Mouse (Mus musculus) adrenal gland, adult 2 months (tissue): ENCODE results near the gene Scrn3. TPM values are rescaled to one million over a fixed set of nuclear protein-coding genes. Genes with fewer than 3 reads are reported as not detected.

ENCODE experiments used
- DNase-seq: peaks from one replicate; pipeline ENCODE4 v3.0.0; 2021
- polyA plus RNA-seq: library from polyadenylated mRNA; depleted of rRNA; stranded (reverse); fragments of >200 nt; gene quantifications from 2 replicates; pipeline ENCODE4 v1.2.3, GENCODE M21; 2012
- total RNA-seq, 2 experiments: library from RNA; stranded (reverse); gene quantifications; 2 replicates each; pipeline ENCODE4 v1.2.3; 2021

Gene Scrn3
- total and polyA plus RNA-seq, 3 experiments, result 4.6 to 28.1 (median 19.1) TPM

DNA sequence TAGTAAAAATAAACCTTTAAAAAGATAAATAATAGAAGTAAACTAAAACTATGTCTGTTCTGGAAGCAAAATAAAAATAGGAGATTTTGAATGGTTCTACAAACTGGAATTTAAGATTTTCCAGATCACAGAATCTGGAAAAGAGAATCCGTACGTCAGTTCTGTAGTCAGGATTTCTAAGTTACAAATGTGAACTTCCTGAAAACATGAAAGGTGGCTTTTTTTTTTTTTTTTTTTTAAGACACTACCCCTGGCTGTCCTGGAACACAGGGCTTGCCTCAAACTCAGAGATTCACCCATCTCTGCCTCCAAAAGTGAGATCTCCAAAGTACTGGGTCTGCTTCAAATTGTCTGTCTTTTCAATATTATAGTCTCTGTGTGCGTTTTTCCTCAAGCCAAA lies 1.9 kb downstream of the Scrn3 start:
- DNase-seq, result no peak

DNA sequence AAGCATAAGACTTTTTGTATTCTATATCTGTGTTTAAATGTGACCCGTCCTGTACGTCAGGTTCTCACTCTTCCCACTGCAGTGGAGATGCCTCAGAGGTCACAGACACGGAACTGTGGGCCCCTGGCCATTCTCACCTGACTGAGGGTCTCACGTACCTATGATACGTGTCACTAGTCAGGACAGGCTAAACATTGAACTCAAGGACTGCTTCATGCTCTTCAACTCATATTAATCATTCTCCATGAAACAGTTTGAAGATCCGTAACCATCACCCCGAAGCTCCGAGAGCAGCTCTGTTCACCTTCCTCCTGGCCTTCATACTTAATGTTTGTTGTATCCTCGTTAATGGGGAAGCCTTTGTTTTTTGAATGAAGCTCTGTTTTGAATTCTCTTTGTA lies 5.0 kb downstream of the Scrn3 start:
- no peak for DNase-seq

DNA sequence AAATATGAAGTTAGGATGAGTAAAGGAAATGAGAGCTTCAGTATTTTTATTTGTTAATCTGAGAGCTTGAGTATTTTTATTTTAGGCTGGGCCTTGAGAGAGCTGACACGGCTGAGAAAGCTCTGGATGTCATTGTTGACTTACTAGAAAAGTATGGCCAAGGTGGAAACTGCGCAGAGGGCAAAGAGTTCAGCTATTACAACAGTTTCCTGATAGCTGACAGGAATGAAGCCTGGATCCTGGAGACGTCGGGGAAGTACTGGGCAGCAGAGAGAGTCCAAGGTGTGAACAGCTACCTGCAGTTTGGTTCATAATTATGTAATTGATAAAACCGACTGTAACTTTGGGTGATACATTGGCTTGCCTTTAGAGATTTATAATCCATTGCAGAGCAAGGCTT lies 6.8 kb downstream of the Scrn3 start:
- DNase-seq, result no peak

DNA sequence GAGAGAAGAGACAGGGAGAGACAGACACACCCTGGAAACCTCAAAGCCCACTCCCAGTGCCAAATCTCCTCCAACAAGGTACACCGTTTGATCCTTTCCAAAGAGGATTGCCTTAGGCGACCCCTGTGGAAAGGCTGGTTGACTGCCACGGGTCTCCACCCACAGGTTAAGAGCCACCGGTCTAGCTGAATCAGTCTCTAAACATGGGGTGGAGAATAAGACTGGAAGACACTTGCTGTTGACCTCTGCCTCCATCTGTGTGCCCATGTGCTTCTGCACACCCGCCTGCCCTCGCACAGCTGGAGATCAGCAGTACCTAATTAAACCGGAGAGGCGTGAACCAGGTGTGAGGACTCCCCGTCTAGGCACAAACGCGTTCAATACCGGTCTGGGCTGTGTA lies 10.6 kb downstream of the Scrn3 start:
- no peak for DNase-seq

DNA sequence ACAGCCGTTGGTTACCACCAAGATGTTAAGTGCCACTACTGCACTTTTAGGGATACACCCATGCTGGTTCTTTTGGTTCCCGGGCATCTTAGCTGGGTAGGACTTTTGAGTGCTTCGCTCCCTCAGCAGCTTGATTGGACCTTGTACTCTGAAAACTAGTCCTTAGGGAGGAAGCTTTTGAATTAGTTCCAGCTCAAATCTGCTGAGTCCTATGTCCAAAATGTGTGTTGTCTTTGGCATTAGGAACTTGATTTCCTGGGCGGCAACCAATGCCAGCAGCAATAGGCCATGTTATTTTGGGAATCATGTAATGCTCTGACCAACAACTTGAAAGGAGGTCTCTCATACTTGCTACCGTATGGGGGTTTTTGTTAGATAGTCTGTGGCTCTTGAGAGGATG lies 13.5 kb downstream of the Scrn3 start:
- DNase-seq, result peak; percentile 15

DNA sequence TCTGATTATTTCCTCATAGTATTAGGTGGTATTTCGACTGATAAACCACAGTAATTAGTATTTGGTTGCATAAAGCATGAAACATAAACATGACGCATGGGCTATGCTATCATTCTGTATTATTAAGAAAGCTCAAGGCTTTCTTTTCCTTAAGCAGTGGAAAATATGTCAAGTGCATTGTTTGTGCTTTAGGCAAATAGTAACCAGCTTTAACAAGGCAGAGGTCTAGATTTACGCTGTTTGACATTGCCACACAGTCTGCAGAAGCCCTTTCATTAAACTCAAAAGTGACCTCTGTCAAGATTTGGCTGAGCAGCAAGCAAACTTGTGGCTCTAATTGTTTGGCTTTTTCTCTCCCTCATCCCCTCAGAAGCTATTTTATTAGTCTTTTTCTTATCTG lies 23.5 kb downstream of the Scrn3 start:
- no peak for DNase-seq

DNA sequence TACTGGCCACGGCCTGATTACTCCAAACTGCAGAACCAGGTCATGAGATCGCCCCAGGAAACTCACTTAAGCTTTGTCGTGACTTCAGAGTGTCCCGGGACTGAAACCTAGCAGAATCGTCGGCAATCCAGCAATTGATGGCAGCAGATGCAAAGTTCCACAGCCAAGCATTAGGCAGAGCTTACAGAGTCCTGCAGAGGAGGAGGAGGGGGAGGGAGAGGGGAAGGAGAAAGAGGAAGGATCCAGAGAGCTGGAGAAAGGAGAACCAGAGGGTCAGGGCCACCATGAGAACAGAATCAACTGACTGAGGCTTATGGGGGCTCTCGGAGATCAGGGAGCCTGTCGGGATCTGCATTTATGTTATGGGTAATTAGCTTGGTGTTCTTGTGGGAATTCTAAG lies 26.0 kb downstream of the Scrn3 start:
- DNase-seq, result no peak

DNA sequence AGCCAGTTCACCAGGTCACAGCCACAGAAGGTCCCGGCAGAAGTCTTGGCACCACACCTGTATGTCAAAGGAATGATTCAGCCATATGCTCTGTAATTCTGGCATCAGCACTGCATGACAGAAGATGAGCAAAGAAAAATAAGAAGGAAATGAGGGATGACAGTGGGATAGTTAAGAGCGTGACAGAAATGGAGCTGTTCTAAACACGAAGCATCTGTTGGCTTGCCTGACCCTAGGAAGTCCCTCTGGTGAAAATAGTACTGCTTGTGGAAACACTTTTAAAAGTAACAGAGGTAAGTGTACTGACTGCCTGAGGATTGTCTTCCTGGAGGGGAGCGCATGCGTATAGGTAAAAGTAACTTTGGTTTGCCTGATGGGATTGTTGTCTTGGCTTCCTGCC lies 31.3 kb downstream of the Scrn3 start:
- no peak for DNase-seq

DNA sequence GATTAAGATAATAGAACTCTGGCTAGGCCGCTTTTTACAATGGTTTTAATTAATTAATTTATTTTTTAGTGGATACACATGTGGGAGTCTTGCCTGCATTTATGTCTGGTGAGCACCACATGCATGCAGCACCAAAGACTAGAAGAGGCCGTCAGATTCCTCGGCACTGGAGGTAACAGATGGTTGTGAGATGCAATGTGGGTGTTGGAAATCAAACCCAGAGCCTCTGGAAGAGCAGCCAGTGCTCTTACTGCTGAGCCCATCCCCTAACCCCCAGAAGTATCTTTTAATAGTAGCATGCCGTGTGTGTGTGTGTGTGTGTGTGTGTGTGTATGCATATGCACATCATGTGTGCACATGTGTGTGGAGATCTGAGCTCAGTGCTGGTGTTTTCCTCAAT lies 32.8 kb downstream of the Scrn3 start:
- DNase-seq, result no peak

DNA sequence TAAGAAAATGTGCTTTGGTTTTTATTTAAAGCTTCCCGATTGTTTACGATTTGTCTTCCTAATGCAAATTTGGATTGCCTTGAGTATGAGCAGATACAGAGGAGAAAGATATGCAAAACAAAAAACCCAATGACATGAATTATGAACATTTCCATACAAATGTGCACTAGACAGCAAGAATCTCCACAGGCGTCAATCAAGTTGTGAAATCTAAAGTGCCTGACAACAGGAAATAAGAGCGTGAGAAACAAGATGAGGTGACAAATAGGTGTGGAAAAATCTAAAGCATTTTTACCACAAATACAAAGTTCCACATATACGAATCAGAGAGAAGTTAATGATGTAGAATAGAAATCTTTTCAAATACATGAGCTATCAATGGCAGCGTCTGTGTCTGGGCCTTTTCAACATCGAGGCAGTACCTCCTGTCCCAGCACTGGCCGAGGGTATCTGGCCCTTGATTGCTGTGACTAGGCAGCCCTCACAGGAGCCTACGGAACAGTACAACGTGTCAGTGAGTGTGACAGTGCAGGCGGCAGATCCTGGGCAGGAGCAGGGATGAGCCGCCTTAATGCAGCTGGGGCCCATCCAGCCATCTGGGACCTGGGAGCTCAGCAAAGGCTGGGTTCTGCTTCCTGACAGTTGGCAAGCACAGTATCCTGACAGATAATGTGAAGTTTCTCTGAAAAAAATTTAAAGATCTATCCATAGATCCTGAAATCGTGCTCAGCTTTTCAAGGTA lies 34.1 kb downstream of the Scrn3 start:
- no peak for DNase-seq

DNA sequence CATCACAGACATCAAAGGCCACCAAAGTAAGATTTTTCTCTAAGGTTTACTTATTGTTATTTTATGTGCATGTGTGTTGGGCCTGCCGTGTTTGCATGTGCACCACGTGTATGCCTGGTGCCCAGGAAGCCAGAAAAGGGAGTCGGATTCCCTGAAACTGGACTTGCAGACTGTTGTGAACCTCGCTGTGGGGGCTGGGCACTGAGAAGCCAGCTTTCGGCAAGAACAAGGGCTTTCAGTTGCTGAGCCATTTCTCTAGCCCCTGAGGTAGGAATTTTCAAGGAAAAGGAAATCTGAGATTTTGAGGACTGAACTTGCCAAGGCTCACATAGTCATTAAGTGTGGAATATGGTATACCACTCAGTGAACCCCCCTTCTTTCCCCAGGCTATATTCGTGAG lies 34.7 kb downstream of the Scrn3 start:
- DNase-seq, result no peak

DNA sequence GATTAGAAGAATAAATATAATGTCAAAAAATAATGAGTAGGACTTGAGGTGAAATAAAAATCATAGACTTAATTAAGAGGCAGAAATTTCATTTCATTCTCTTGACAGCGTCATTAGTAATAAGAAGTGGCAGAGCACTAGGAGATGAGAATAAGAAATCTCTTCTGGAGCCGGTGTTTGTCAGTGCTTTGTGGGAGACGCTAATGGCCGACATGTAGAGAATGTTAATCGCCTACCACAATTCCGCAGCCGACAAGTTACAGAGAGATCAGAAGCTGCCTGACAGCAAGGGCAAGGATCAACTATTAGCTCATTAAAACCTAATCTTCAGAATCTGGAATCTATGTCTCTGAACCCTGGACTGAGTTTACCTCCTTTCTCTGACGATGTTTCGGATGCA lies 35.4 kb downstream of the Scrn3 start:
- DNase-seq, result no peak

DNA sequence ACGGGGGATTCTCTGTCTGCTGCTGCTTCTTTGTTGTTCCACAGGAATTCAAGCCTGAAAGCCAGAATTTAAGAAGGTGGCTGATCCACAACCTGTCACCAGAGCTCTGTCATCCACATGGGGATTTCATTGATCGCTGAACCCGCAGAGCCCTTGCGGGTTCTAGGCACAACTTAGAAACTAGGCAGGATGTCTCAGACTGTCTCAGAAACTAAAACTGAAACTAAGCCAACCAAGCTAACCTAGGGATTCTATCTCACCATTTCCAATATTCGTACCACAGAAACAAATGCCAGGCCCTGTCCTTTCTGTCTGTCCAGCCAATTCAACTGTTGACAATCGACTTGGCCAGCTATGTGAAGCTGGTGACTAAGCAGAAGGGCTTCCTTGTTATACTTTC lies 35.8 kb downstream of the Scrn3 start:
- no peak for DNase-seq

DNA sequence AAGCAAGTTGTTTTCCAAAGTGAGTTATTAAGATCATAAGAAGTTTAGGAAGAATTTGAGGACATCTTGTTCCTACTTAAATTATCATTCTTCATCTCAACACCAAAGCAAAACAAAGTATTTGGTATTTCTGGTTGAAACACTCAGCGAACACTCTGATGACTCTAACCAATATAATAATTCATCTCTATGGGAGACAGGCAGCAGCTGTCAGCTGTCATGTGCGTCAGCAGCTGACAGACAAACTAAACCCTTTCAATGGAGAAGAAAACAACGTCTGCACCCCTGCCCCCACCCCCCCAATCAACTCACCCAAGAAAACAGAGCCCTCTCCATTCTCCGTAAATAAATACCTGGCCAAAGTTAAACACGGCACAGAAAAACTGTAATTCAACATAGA lies 39.1 kb downstream of the Scrn3 start:
- no peak for DNase-seq

DNA sequence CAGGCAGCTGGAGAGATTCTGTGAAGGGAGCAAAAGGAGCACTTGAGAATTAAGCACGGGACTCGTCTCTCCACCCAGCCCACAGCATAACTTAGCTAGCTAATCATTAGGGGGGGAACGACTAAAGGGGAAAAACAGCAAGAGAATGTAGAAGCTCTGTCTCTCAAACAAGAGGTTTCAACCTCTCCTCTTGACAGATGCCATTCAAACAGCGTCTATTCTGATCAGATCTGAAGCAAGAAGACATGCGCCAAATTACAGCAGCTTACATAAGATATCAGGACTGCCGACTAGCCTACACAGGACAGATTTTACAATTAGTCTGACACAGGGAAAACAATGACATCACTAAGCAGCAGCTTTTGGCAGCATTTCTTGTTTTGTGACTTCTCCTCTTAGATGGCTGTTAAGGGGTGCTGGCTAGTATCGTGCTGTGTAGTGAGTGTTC lies 39.5 kb downstream of the Scrn3 start:
- no peak for DNase-seq

DNA sequence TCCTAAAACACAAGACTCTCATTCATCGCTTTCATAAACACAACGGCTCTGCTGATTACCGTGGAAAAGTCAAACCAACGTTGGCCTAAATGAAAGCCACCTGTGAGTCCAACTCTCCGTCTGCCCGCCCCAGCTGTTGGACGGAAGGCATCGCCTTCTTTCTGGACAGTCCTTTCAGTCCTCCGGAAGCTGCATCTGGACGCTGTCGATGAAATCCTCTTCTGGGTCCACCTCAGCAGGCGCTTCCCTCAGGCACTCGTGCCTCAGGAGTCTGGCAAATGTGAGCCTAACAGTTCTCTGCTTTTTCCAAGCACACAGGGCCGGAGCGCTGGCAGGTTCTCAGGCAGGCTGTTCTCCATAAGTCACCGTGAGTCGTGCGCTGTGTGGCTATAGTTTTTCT lies 44.6 kb downstream of the Scrn3 start:
- no peak for DNase-seq

DNA sequence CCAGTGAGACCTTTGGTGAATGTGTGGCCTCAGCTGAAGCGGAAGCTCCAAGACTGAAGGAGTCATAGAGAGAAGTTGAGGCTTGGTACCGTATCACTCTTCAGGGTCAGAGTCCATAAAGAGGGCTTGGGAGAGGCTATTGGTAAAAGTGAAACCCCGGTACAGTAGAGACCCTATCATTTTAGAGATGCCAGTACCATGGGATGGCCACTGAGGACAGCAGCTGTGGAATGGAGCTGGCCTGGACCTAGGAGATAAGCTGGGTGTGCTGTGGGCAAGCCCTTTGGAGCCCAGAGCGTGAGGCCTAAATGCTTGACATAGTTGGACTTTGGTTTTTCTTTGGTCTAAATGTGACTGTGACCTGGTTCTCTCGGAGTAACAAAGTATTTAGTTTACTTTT lies 47.5 kb downstream of the Scrn3 start:
- no peak for DNase-seq

DNA sequence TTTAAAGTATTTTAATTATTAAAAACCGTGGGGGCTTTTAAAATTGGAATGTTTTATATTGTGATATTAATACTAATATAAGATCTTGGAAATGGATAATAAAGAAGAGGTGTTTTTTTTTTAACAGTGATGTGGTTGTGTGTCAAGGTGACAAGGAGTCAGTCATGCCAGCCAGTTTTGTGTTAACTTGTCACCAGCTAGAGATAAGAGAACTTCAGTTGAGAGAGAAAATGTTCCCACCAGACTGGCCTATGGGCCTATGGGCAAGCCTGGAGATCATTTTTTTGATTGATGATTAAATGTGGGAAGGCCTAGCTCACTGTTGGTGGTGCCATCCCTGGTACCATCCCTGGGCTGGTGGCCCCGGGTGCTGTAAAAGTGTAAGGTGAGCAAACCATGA lies 48.1 kb downstream of the Scrn3 start:
- no peak for DNase-seq

DNA sequence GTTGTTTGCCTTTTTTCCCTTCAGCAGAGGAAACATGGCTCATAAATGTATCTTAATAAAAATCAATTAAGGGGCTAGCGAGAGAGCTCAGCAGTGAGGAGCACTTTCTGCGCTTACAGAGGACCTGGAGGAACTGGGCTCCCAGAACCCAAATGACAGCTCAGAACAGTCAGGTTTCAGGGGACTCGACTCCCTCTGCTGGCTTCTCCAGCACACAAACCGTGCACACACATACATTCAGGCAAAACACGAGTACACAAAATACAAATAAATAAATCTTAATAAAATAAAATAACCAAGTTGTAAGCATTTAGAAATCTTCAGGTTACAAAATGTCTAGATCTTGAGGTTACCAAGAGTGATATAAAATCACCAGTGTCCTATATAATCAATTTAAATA lies 51.0 kb downstream of the Scrn3 start:
- DNase-seq, result no peak

DNA sequence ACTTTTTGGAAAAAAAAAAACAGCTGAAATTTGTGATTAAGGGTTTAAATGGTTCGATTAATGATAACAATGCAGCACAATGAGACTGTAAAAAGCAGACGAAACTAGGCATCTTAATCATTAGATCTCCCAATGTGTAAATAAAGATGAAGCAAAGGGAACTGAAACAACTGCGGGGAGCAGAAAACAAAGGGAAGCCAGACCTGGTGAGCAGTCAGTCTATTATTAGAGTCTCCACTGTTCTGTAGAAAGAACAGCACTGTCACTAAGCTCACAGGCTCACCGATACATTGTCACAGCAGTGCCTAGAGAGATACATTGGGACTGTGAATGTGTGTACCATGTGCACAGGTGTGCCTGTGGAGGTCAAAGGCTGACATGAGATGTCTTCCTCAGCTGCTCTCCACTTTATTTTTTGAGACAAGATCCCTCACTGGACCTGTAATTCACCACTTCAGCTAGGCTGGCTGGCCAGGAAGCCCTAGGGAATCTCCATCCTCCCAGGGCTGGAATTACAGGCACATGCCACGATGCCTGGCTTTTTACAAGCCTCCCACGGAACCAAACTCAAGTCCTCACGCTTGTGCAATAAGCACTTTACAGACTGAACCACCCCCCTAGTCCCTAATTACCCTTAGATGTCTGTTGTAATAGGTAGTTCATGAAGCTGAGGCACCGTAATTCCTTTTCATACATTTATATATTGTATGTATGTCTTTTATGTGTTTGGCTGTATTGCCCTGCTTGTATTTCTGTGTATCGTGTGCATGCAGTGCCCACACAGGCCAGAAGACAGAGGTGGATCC lies 59.3 kb downstream of the Scrn3 start:
- no peak for DNase-seq

DNA sequence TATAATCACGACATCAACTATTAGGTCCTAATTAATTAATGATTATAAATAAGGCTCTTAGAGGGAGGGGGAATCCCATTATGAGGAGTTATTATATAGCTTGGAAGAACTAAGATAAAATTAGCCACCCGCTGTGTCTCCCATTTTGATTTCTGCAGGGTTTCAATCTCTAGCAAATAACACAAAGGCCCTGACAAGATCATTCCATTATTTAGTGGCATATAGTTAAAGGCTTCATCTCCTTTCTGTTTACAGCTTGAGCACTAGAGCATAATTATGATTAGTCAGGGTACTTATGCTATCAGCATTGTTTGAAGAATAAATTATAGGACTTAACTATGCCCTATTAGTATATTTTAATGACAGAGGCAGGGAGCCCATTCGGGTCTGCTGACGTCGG lies 65.9 kb downstream of the Scrn3 start:
- DNase-seq, result no peak

DNA sequence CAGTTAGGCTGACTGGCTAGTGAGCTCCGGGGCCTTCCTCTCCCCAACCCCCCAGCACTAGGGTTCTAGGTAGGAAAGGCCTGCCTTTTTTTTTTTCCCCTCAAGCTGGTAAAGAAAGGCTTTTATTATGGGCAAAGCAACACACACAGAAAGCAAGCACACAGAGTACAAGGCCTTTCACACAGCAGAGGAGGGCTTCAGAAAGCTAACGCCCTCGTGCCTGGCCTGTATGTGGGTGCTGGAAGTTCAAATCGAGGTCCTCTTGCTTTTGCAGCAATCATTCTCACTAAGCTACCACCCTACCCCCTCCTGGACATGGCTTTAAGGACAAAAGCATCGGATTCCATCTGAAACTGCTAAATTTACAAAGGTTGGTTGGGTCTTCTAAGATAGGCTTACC lies 67.3 kb downstream of the Scrn3 start:
- DNase-seq, result no peak

DNA sequence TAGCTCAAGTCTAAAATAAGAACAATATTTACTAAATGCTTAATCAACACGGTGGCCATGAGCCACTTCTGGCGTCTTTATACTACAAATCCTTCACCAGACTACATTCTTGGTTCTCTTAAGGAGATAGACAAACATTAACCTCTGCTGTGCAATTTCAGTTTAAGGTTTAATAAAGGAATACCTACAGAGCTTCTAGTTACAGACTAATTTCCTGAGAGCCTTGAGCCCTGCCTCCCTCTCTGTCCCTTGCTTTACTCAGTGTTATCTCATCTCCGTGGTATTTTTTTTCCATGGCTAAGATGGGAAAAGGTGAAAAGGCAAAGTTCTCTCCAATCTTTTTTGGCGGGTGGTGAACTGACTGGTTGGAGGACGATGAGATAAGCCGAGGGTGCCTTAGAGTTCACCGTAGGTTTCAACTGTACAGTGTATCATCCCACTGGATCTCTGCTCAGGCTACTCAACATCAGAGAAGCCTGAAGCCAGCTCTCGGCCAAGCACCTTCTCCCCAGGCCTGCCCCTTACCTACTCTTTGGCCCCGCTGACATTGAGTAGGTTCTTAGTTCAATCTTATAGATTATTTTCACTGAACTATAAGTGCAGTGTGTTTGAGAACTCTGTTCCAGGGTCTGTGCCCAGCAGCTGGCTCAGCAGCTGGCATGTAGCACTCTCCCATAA lies 68.0 kb downstream of the Scrn3 start:
- DNase-seq, result no peak
